Mouse (Mus musculus) E14TG2a.4 (cell line): Measurements from ENCODE around the gene Myl3.

Experiments
- CTCF ChIP-seq: conservative IDR thresholded peaks from 2 replicates; pipeline ENCODE4 v1.5.1; 2014; ENCODE audit warnings: low read length
- NANOG ChIP-seq: IDR thresholded peaks from 2 replicates; pipeline ENCODE4 v1.6.1; 2014; ENCODE audit warnings: borderline replicate concordance, low read length, mixed read lengths

- TF ChIP-seq CTCF (no peak), NANOG (no peak)
These were observed 4.6 kb downstream of the Myl3 start for GRCm38 (mm10) chr9:110746238-110746637.
